Mouse (Mus musculus) forebrain, embryonic 11.5 days (tissue): ENCODE measurements at regions not wholly inside any gene's neighbourhood (a gene's known extent, or its start where the extent isn't known, plus 50 kb on each side); places are given as distances from the start of the nearest gene placed in this dataset.
A peak's percentile ranks its signal among the peaks of the same experiment; 100 is the strongest.

Experiments used
- ATAC-seq: fragments of 200-750 bp; cut with Nextera tagmentation; replicated peaks from 2 replicates; pipeline ENCODE4 v1.8.0; 2017; ENCODE audit warnings: moderate TSS enrichment; ENCODE audit not compliant: low FRiP score
- DNase-seq: peaks from one replicate; pipeline ENCODE4 v3.0.0-alpha.2; 2017; ENCODE audit warnings: low spot score
- H3K27ac ChIP-seq: fragments of 300-500 bp; sonication (generic); 2 replicates; pipeline ENCODE4 v1.5.1; 2014; ENCODE audit warnings: low read depth, low read length
- H3K27me3 ChIP-seq: fragments of 300-500 bp; sonication (generic); 2 replicates; pipeline ENCODE4 v1.6.1; 2014; ENCODE audit warnings: mild to moderate bottlenecking, low read length, mixed read lengths; ENCODE audit not compliant: control insufficient read depth, insufficient read depth
- H3K36me3 ChIP-seq: fragments of 300-500 bp; sonication (generic); 2 replicates; pipeline ENCODE4 v1.6.1; 2014; ENCODE audit warnings: mild to moderate bottlenecking, low read length, moderate library complexity, mixed read lengths; ENCODE audit not compliant: control insufficient read depth, insufficient read depth
- H3K4me1 ChIP-seq: fragments of 300-500 bp; sonication (generic); replicated peaks from 2 replicates; pipeline ENCODE4 v1.6.1; 2014; ENCODE audit warnings: low read length, mixed read lengths; ENCODE audit not compliant: control insufficient read depth, insufficient read depth
- H3K4me2 ChIP-seq: fragments of 300-500 bp; sonication (generic); 2 replicates; pipeline ENCODE4 v1.6.1; 2014; ENCODE audit warnings: low read depth, mild to moderate bottlenecking, low read length, moderate library complexity, mixed read lengths; ENCODE audit not compliant: severe bottlenecking
- H3K4me3 ChIP-seq: fragments of 300-500 bp; sonication (generic); 2 replicates; pipeline ENCODE4 v1.5.1; 2014; ENCODE audit warnings: low read depth, low read length
- H3K9ac ChIP-seq: fragments of 300-500 bp; sonication (generic); 2 replicates; pipeline ENCODE4 v1.6.1; 2014; ENCODE audit warnings: low read length
- H3K9me3 ChIP-seq: fragments of 300-500 bp; sonication (generic); 2 replicates; pipeline ENCODE4 v1.6.1; 2016; ENCODE audit warnings: low read length, mixed read lengths; ENCODE audit not compliant: control insufficient read depth
- WGBS: fragments of 180-500 bp; shearing (Covaris S2); extraction: QIAGEN DNeasy Blood & Tissue Kit; methylation state at CpG from one replicate; pipeline ENCODE4 v1.1.7; 2014; 5-methylcytosine and 5-hydroxymethylcytosine counted together

GRCm38 (mm10) chr6:81765831-81766230 is 157.6 kb upstream of the Gcfc2 start:
- Histone ChIP-seq H3K27me3 (no peaks in the 10 kb centered on the region), H3K27ac (no peak overlapping the region), H3K36me3 (no peaks in the 10 kb centered on the region), H3K4me3 (no peak overlapping the region), H3K9me3 (no peaks in the 10 kb centered on the region), H3K9ac (no peak overlapping the region), H3K4me2 (no peak overlapping the region), H3K4me1 (no peaks in the 10 kb centered on the region)
- no peak for DNase-seq
- ATAC-seq, result no peak
- WGBS, result 94% methylated on average over 7 of the region's 7 CpGs

- Histone ChIP-seq H3K27me3 (no peaks in the 10 kb centered on the region), H3K27ac (no peak overlapping the region), H3K9me3 (no peaks in the 10 kb centered on the region), H3K4me1 (no peaks in the 10 kb centered on the region), H3K36me3 (no peaks in the 10 kb centered on the region), H3K4me2 (no peak overlapping the region), H3K9ac (no peak overlapping the region), H3K4me3 (no peak overlapping the region)
- 89% methylated on average over 4 of the region's 4 CpGs for WGBS
- DNase-seq, result no peak
- ATAC-seq, result no peak
Observed at GRCm38 (mm10) chr6:81766800-81767199, 156.7 kb upstream of the Gcfc2 start.

GRCm38 (mm10) chr6:81768669-81769537 is 154.6 kb upstream of the Gcfc2 start:
- ATAC-seq (peak; percentile 69), DNase-seq (no peak)
- H3K27me3 ChIP-seq, result no peaks in the 10 kb centered on the region
- H3K9me3 ChIP-seq, result no peaks in the 10 kb centered on the region
- H3K4me3 ChIP-seq, result no peak overlapping the region
- WGBS, result 63% methylated on average over 5 of the region's 5 CpGs
- H3K4me1 ChIP-seq, result no peaks in the 10 kb centered on the region
- no peaks in the 10 kb centered on the region for H3K36me3 ChIP-seq
- H3K4me2 ChIP-seq, result no peak overlapping the region
- H3K27ac ChIP-seq, result no peak overlapping the region
- H3K9ac ChIP-seq, result no peak overlapping the region

GRCm38 (mm10) chr6:81770301-81770700 is 153.2 kb upstream of the Gcfc2 start:
- Histone ChIP-seq H3K27ac (no peak overlapping the region), H3K4me2 (no peak overlapping the region), H3K9ac (no peak overlapping the region), H3K4me3 (no peak overlapping the region), H3K36me3 (no peaks in the 10 kb centered on the region), H3K9me3 (no peaks in the 10 kb centered on the region), H3K27me3 (no peaks in the 10 kb centered on the region), H3K4me1 (no peaks in the 10 kb centered on the region)
- 85% methylated on average over 3 of the region's 3 CpGs for WGBS
- DNase-seq (no peak), ATAC-seq (no peak)

- Histone ChIP-seq H3K4me1 (no peaks in the 10 kb centered on the region), H3K9me3 (no peaks in the 10 kb centered on the region), H3K4me2 (no peak overlapping the region), H3K27me3 (no peaks in the 10 kb centered on the region), H3K27ac (no peak overlapping the region), H3K9ac (no peak overlapping the region), H3K4me3 (no peak overlapping the region), H3K36me3 (no peaks in the 10 kb centered on the region)
- DNase-seq (no peak), ATAC-seq (no peak)
Observed at GRCm38 (mm10) chr6:81771862-81772261, 151.6 kb upstream of the Gcfc2 start.

GRCm38 (mm10) chr6:81782131-81782530 is 141.3 kb upstream of the Gcfc2 start:
- H3K4me2 ChIP-seq, result no peak overlapping the region
- H3K27me3 ChIP-seq, result no peaks in the 10 kb centered on the region
- no peak overlapping the region for H3K4me3 ChIP-seq
- H3K9me3 ChIP-seq, result no peaks in the 10 kb centered on the region
- DNase-seq (no peak), ATAC-seq (no peak)
- H3K4me1 ChIP-seq, result no peaks in the 10 kb centered on the region
- WGBS, result 89% methylated on average over 5 of the region's 5 CpGs
- no peak overlapping the region for H3K27ac ChIP-seq
- no peaks in the 10 kb centered on the region for H3K36me3 ChIP-seq
- H3K9ac ChIP-seq, result no peak overlapping the region

GRCm38 (mm10) chr6:81782815-81783435 is 140.5 kb upstream of the Gcfc2 start:
- no peak overlapping the region for H3K27ac ChIP-seq
- H3K36me3 ChIP-seq, result no peaks in the 10 kb centered on the region
- no peak overlapping the region for H3K9ac ChIP-seq
- ATAC-seq, result no peak
- no peaks in the 10 kb centered on the region for H3K27me3 ChIP-seq
- no peak for DNase-seq
- no peaks in the 10 kb centered on the region for H3K9me3 ChIP-seq
- H3K4me1 ChIP-seq, result no peaks in the 10 kb centered on the region
- H3K4me2 ChIP-seq, result no peak overlapping the region
- H3K4me3 ChIP-seq, result no peak overlapping the region
- 36% methylated on average over 8 of the region's 8 CpGs for WGBS

- no peak overlapping the region for H3K4me3 ChIP-seq
- H3K4me1 ChIP-seq, result no peaks in the 10 kb centered on the region
- H3K4me2 ChIP-seq, result no peak overlapping the region
- DNase-seq, result no peak
- H3K9ac ChIP-seq, result no peak overlapping the region
- no peaks in the 10 kb centered on the region for H3K27me3 ChIP-seq
- H3K36me3 ChIP-seq, result no peaks in the 10 kb centered on the region
- H3K9me3 ChIP-seq, result no peaks in the 10 kb centered on the region
- ATAC-seq, result no peak
- no peak overlapping the region for H3K27ac ChIP-seq
- 82% methylated on average over 6 of the region's 6 CpGs for WGBS
Observed at GRCm38 (mm10) chr6:81795281-81795680, 128.2 kb upstream of the Gcfc2 start.

GRCm38 (mm10) chr6:81800822-81801221 is 122.6 kb upstream of the Gcfc2 start:
- 92% methylated on average over 3 of the region's 3 CpGs for WGBS
- no peak overlapping the region for H3K9ac ChIP-seq
- DNase-seq, result no peak
- no peaks in the 10 kb centered on the region for H3K4me1 ChIP-seq
- H3K4me2 ChIP-seq, result no peak overlapping the region
- no peak for ATAC-seq
- no peak overlapping the region for H3K4me3 ChIP-seq
- H3K27ac ChIP-seq, result no peak overlapping the region
- no peaks in the 10 kb centered on the region for H3K9me3 ChIP-seq
- H3K27me3 ChIP-seq, result no peaks in the 10 kb centered on the region
- no peaks in the 10 kb centered on the region for H3K36me3 ChIP-seq
